Mouse (Mus musculus): ENCODE data around the gene C130060K24Rik.

- TF ChIP-seq ZC3H11A (IDR thresholded peaks at IDR 0.05; ENCODE audit: borderline replicate concordance, low read depth, low read length) (no peak), HCFC1 (IDR thresholded peaks at IDR 0.05; ENCODE audit: borderline replicate concordance, insufficient read depth, low read length) (no peak), ZNF384 (IDR thresholded peaks at IDR 0.05; ENCODE audit: low read depth, low read length) (no peak), CHD2 (IDR thresholded peaks at IDR 0.05; ENCODE audit: low read depth, low read length) (no peak)
Observed at GRCm38 (mm10) chr6:65427065-65427464, 46.2 kb downstream of the C130060K24Rik start.
